Mouse (Mus musculus): ENCODE results near the gene Alpk1. TPM values are rescaled to one million over a fixed set of nuclear protein-coding genes. Genes with fewer than 3 reads are reported as not detected.
A peak's percentile ranks its signal among the peaks of the same experiment; 100 is the strongest.

Gene Alpk1
- total and polyA plus RNA-seq, 3 experiments: 1.2 to 9.2 (median 6.8) TPM

DNA sequence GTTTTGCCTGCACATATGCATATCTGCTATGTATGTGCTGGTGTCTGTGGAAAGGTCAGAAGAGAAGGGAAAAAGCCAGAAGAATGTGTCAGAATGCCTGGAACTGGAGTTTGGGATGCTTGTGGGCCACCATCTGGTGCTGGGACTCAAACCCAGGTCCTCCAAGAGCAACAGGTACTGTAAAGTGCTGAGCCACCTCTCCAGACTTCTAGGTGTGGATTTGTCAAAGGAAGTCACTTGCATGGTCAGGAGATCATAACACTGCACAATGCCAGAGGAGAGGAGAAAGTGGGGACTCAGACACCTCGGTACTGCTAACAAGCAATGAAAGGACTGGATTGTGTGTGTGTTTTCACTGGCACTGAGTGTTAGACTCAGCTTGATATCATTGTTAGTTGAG lies 150.1 kb downstream of the Alpk1 start:
- DNase-seq: no peak

- DNase-seq: peak; percentile 3
Measured at GRCm38 (mm10) chr3:127628311-127629184, 151.8 kb downstream of the Alpk1 start.

DNA sequence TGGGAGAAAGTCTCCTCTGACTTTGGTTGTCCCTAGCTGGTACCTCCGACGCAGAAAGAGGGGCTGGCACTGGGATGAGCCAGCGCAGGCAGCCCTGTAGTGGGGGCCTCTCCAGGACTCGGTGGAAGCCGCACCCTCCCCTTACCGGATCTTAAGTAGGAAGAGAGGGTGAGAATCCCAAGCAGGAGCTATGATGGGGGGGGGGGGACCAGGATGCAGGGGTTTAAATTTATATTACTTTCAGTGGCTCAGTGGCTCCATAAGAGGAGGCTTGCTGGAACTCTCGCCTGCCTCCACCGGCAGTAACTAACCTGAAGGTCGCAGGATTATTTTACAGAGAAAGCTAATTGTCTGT lies 152.4 kb downstream of the Alpk1 start:
- DNase-seq: no peak

- peak; percentile 5 for DNase-seq
Measured at GRCm38 (mm10) chr3:127627151-127627955, 153.0 kb downstream of the Alpk1 start.

GRCm38 (mm10) chr3:127626524-127626923 lies 153.8 kb downstream of the Alpk1 start:
- no peak for DNase-seq

GRCm38 (mm10) chr3:127625701-127626399 lies 154.5 kb downstream of the Alpk1 start:
- peak; percentile 35 for DNase-seq

- peak; percentile 77 for DNase-seq
Measured at GRCm38 (mm10) chr3:127625296-127625695, 155.0 kb downstream of the Alpk1 start.

Other genes with a start within 250 kb of the Alpk1 start
- gene Larp7, start 227.2 kb downstream of the Alpk1 start, total RNA-seq (2021): 10 to 100 TPM; 20.5 to 23.5 TPM
- not detected in 2 replicates for gene Larp7, start 227.2 kb downstream of the Alpk1 start, polyA plus RNA-seq (2012; rRNA removed)
- gene Zgrf1, start 227.0 kb downstream of the Alpk1 start, total RNA-seq (2021): 1 to 10 TPM in 1 of 2 experiments, under 1 TPM in 1; 0.98 to 1.1 TPM
- gene Zgrf1, start 227.0 kb downstream of the Alpk1 start, polyA plus RNA-seq (2012; rRNA removed): 0.10 and 0.18 TPM in 2 replicates
- gene Neurog2, start 147.4 kb downstream of the Alpk1 start, total RNA-seq (2021): not detected
- not detected in 2 replicates for gene Neurog2, start 147.4 kb downstream of the Alpk1 start, polyA plus RNA-seq (2012; rRNA removed)
- gene Tifa, start 9.3 kb upstream of the Alpk1 start, total RNA-seq (2021): 1 to 10 TPM; 3.4 to 6.5 TPM
- 16.4 and 23.6 TPM in 2 replicates for gene Tifa, start 9.3 kb upstream of the Alpk1 start, polyA plus RNA-seq (2012; rRNA removed)
- 10 to 100 TPM; 28.3 to 34.2 TPM for gene Ap1ar, start 57.0 kb upstream of the Alpk1 start, total RNA-seq (2021)
- gene Ap1ar, start 57.0 kb upstream of the Alpk1 start, polyA plus RNA-seq (2012; rRNA removed): 20.9 and 24.4 TPM in 2 replicates
- gene Fam241a, start 115.8 kb upstream of the Alpk1 start, total RNA-seq (2021): 1 to 10 TPM; 5.6 TPM
- 1.7 and 2.1 TPM in 2 replicates for gene Fam241a, start 115.8 kb upstream of the Alpk1 start, polyA plus RNA-seq (2012; rRNA removed)